Mouse (Mus musculus): ENCODE results near the gene Klf1. TPM values are rescaled to one million over a fixed set of nuclear protein-coding genes. Genes with fewer than 3 reads are reported as not detected.
"Not testable (repeated sequence)": the region's sequence is repeated elsewhere in the genome, so short reads cannot be mapped to it uniquely, and the experiment has no call there.

Gene Klf1
- total RNA-seq, 2 experiments from 2014 or later = not detected

DNA sequence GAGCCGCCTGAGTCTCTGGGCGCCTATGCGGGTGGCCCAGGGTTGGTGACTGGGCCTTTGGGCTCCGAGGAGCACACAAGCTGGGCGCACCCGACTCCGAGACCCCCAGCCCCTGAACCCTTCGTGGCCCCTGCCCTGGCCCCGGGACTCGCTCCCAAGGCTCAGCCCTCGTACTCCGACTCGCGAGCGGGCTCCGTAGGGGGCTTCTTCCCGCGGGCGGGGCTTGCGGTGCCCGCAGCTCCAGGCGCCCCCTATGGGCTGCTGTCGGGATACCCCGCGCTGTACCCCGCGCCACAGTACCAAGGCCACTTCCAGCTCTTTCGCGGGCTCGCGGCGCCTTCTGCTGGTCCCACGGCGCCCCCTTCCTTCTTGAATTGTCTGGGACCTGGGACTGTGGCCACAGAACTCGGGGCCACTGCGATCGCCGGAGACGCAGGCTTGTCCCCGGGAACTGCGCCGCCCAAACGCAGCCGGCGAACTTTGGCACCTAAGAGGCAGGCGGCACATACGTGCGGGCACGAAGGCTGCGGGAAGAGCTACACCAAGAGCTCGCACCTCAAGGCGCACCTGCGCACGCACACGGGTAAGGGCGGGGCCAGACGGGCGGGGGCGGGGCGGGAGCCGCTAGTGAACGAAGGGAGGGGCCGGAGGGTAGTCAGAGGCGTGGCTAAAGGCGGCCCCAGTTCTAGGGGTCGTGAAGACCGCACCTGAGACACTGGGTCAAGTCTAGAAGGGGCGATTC is 1.4 kb downstream of the Klf1 start:
- intact Hi-C loops (cut with DNase I) = loop anchor here (5.0 kb wide), 1 partner anchor 56 kb away; the partner anchor contains the start of gene Calr
- peak; percentile 81 to 94 for DNase-seq (ENCODE audit: extremely low spot score in 1 of 2, low spot score in 2 of 2)

DNA sequence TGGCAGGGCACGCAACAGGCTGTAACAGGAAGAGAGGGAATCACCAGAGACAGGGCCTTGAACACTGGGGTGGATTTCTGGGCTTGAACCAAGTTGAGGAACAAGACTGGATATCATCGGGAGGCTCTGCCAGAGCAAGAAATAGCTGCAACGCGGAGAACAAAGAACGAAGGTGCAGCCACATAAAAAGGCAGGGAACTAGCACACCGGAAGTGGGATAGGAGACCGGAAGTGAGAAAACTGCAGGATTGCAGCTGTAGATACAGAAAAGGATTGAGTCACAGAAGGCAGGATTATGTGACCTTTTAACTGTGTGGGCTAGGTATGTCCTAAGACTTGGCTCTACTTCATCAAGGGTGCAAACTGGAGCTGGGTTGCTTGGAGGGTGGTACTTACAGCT is 2.6 kb downstream of the Klf1 start:
- intact Hi-C loops (cut with DNase I) = loop anchor here (5.0 kb wide), 1 partner anchor 57 kb away; the partner anchor contains the start of gene Calr
- DNase-seq (ENCODE audit: extremely low spot score in 1 of 2, low spot score in 2 of 2) = no peak

DNA sequence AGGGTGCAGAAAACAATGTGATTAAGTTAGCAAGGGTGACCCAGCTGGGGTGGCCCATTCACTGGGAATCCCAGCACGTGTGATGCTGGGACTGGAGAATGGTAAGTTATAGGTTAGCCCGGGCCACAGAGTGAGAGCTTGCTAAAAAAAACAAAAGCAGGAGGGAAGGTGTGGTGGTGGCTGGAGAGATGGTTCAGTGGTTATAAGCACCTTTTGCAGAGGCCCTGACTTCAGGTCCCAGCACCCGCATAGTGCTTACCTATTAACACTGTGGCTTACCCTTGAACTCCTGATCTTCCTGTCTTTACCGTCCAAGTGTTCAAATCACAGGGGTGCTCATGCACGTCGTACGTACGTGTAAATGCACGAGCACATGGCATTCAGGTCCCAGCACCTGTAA is 5.3 kb downstream of the Klf1 start:
- no peak for DNase-seq (ENCODE audit: extremely low spot score in 1 of 2, low spot score in 2 of 2)
- intact Hi-C loops (cut with DNase I) = no loop called here

DNA sequence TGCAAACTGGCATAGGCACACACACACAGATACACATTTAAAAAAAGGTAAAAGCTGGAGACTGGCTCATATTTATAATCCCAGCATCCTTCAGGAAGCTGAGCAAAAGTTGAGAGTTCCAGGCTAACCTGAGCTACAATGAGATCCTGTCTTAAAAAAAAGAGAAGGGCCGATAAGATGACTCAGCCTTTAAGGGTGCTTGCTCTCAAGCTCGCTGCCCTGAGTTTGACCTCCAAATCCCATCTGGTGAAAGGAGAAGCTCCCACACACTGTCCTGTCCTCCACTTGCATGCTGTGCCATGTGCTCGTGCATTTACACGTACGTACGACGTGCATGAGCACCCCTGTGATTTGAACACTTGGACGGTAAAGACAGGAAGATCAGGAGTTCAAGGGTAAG is 5.8 kb downstream of the Klf1 start:
- no peak for DNase-seq (ENCODE audit: extremely low spot score in 1 of 2, low spot score in 2 of 2)
- intact Hi-C loops (cut with DNase I) = no loop called here

DNA sequence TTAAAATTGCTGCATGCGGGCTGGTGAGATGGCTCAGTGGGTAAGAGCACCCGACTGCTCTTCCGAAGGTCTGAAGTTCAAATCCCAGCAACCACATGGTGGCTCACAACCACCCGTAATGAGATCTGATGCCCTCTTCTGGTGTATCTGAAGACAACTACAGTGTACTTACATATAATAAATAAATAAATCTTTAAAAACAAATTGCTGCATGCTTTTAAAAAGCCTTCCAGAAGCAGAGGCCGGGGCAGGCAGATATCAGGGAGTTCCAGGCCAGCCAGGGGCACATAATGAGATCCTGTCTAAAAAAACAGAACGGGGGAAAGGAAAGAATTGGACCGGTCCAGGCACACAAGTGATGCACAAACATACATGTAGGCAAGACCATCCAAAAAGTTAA is 6.3 kb downstream of the Klf1 start:
- DNase-seq (ENCODE audit: extremely low spot score in 1 of 2, low spot score in 2 of 2); intact Hi-C loops (cut with DNase I): not testable (repeated sequence)

DNA sequence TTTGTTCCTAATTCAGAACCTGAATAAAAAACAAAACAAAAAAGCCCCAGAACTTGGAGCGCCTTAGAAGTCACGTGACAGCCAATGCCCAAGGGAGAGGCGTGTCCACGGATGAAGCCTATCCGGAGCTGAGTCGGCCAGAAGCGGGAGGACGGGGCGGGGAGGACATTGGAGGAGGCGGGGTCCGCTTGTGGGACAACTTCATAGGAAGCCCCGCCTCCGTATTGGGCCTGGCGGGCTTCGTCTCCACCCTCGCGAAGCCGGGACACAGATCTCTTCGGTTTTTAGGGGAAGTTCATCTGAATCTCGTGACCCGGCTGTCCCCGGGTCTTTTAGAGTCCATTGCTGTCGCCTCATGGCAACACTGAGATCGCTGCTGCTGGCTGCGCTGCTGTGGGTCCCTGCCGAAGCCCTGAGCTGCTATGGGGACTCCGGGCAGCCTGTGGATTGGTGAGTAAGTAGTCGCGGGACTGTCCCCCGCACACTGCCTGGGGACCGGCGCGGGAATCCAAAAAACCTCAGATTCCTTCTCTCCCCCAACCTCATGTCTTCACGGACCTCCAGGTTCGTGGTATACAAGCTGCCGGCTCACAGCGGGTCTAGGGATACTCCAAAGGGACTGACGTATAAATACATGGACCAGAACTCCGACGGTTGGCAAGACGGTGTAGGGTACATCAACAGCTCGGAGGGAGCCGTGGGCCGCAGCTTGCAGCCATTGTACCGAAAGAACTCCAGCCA is 6.9 kb downstream of the Klf1 start, which contains the start of gene Dnase2a:
Dnase2a (plus strand) TSS at position 140 of the 741 bp plus-strand sequence.
- intact Hi-C loops (cut with DNase I) = no loop called here
- peak; percentile 82 to 98 for DNase-seq (ENCODE audit: extremely low spot score in 1 of 2, low spot score in 2 of 2)

DNA sequence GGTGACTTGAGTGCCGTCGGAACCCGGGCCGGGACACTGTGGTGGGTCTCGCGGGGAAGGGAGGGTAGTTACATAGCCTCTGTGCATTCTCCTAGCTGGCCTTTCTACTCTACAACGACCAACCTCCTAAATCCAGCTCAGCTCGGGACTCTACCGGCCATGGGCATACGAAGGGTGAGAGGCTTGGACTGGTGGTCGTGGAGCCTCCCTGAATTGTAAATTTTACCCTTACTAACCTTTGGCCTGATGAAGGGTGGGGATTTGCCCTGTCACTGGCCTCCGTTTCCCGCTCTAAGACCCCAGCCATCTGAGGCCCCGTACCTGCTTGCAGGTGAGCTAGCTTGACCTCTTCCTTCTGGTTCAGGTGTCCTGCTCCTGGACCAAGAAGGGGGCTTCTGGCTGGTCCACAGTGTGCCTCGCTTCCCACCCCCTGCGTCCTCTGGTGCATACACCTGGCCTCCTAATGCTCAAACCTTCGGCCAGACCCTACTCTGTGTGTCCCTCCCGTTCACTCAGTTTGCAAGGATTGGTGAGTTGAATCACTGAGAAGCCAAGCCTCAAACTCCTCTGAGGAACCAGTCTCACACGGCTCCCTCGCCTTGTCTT is 7.5 kb downstream of the Klf1 start:
- no peak for DNase-seq (ENCODE audit: extremely low spot score in 1 of 2, low spot score in 2 of 2)
- intact Hi-C loops (cut with DNase I) = no loop called here

DNA sequence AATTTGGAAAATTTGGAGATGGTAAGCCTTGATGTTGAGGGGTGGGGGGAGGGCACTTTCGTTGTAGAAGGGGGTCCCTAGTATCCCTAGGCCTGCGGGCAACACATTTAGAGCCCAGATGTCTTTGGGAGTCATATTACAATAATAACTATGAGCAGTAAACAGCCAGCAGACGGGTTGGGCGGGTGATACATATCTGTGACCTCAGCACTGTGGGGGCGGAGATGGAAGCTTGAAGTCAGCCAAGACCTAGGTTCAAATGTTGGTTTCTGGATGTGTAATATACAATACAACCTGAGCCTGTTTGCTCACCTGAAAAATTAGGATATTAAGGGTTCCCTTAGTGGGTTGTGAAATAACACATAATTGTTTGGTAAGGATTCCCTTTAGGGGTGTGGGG is 8.2 kb downstream of the Klf1 start:
- intact Hi-C loops (cut with DNase I) = no loop called here
- no peak for DNase-seq (ENCODE audit: extremely low spot score in 1 of 2, low spot score in 2 of 2)

DNA sequence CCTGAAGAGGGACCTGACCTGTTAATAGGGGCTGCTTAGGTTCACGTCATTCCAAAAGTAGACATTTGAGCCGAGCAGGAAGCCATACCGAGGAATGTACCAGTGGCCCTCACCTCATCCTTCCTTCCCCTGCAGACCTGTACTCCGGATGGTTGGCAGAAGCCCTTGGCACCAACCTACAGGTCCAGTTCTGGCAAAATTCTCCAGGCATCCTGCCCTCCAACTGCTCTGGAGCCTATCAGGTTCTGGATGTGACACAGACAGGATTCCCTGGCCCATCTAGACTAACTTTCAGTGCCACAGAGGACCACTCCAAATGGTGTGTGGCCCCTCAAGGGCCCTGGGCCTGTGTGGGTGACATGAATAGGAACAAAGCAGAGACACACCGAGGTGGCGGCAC is 8.8 kb downstream of the Klf1 start:
- no peak for DNase-seq (ENCODE audit: extremely low spot score in 1 of 2, low spot score in 2 of 2)
- intact Hi-C loops (cut with DNase I) = no loop called here

DNA sequence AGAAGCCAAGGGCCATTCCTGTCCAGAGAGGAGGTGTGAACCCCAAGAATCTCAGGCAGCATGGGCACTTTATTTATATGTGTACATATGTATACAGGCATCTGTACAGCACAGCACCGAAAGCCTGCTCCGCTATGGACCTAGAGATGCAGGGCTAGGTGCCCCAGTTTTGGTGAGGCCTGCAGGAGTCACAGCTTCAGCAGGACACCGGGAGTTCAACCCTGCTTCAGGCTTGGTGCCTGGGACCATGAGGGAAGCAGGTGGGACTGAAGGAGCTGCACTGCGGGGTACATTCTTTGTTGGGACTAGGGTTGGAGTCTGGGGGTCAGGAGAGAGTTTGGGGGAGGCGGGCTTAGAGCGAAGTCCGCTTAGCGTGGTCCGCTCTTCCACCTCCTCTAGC is 10.1 kb downstream of the Klf1 start:
- DNase-seq (ENCODE audit: extremely low spot score in 1 of 2, low spot score in 2 of 2) = no peak
- intact Hi-C loops (cut with DNase I) = no loop called here

DNA sequence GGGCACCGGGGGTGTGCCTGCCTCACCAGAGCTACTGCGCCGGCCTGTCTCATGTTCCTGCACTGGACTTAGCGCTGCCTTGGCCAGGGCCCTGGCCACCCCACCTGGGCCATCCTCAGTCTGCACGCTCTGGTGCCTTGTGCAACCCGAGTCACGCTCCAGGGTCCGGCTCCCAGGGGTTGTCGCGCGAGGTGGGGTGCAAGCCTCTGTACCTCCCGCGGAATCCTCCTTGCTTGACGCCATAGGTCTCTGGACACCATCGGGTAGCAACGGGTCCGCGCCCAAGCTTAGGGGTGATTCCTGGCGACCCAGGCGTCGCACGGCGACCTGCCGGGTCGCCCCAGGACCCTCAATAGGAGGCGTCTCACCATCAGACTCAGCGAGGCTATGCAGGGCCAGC is 10.7 kb downstream of the Klf1 start:
- DNase-seq (ENCODE audit: extremely low spot score in 1 of 2, low spot score in 2 of 2) = no peak
- intact Hi-C loops (cut with DNase I) = no loop called here

DNA sequence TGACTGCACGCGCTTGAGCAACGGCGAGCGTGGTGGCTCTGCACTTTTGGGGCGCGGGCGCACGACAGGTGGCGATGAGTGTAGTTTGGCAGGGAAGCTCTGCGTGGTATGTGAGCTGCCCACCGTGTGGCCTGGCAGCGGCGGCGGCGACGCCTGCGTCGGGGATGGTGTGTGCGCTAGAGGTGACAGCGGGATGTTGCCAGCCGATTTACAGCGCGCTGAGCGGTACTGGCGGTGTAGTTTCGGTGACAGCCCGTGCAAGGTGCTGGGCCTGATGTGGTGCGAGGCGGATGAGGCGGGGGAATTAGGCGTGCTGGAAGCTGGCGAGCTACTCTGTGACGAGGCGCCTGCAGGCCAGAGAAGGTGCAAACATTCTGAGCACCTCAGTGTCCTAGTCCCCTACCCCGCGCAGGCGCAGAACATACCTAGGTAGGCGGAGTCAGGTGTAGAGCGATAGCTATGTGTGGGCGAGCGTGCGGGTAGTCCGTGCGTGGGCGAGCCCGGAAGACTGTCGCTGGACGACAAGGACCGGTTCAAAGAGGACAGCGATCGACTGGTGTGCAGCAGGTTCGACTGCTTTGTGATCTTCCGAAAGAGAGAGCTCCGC is 11.3 kb downstream of the Klf1 start:
- DNase-seq (ENCODE audit: extremely low spot score in 1 of 2, low spot score in 2 of 2) = peak in 1 of 2 experiments; percentile 73
- intact Hi-C loops (cut with DNase I) = no loop called here

DNA sequence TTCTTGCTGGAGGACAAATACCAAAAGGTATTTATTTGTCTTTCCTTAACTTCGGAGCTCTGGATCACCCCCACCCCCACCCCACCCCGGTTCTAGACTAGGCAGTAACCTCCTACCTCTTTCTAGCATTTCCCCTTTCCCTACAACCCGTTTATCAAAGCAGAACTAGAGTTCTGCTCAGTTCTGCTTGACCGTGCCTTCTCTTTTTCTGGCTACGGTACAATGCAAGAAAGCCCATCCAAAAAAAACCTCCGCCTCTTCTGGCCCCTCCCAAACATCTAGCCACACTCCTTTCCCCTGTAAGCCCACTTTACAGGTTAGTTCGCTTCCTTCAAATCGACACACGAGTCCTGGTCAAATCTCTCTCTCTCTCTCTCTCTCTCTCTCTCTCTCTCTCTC is 11.8 kb downstream of the Klf1 start:
- DNase-seq (ENCODE audit: extremely low spot score in 1 of 2, low spot score in 2 of 2) = no peak
- intact Hi-C loops (cut with DNase I) = no loop called here

DNA sequence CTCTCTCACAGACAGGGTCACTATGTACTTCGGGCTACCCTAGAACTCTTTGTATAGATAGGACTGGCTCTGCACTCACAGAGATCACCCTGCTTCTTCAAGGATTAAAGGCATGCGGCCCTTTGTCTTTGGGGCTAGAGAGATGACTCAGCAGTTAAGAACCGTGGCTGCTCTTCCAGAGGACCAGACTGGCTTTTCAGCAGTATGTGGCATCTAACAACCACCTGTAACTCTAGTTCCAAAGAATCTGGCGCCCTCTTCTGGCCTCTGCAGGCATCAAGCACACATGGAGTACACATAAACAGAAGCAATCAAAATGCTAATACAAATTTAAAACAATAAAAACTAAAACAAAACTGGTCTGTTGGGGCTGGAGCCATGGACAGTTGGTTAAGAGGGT is 12.2 kb downstream of the Klf1 start:
- intact Hi-C loops (cut with DNase I) = no loop called here
- peak in 1 of 2 experiments; percentile 51 for DNase-seq (ENCODE audit: extremely low spot score in 1 of 2, low spot score in 2 of 2)

DNA sequence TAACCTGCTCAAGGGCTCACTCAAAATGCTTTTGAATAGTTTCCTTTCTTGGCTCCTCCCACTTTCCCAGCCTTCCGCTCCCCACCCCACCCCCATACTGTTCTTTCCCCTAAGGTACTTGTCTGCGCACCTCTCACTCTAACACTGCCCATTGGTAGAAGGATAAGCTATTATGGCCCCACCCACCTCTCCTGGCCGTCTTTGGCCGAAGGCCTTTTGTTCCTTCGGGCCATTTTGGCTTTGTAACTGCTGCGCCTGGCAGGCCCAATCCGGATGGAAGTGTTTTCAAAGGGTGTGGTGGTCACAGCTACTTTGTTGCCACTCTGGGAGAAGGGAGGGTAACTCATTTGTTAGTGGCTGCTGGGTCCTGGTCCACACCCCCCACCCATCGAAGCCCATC is 13.5 kb downstream of the Klf1 start:
- intact Hi-C loops (cut with DNase I) = no loop called here
- DNase-seq (ENCODE audit: extremely low spot score in 1 of 2, low spot score in 2 of 2) = no peak

DNA sequence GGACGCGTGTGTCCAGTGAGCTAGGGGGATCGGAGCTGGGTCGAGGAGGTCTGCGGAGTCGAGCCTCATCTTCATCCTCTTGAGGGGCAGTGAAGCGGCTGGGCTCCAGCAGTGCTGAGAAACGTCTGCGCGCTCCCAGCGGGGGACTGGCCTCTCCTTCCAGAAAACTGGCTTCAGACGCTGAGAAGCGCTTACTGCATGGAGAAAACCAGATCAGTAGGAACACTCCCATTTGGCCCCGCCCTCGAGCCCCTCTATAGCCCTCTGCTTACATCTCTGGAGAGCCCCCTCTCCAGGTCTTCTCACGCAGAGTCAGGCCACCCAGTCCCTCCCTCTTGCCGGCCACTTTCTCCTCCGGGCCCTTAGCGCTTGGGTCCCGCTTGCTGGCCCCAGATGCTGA is 16.1 kb downstream of the Klf1 start:
- DNase-seq (ENCODE audit: extremely low spot score in 1 of 2, low spot score in 2 of 2) = no peak
- intact Hi-C loops (cut with DNase I) = no loop called here

DNA sequence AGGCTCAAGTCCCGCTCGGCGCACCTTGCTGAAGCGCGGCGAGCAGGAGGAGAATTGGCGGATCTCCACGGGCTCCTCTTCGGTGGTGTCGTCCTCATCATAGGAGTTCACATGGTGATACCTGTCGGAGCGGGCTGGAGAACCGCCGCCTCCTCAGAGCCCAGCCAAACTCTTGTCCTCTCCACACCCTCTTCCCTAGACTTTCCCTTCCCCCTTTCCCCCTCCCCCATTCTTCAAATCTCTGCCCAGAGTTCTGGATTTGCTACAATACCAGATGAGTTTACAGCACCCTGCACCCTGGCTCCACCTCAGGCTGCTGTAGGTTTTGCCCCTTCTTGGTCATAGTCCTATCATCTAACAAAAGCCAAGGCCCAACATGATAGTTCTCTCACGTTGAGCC is 16.9 kb downstream of the Klf1 start:
- intact Hi-C loops (cut with DNase I) = no loop called here

DNA sequence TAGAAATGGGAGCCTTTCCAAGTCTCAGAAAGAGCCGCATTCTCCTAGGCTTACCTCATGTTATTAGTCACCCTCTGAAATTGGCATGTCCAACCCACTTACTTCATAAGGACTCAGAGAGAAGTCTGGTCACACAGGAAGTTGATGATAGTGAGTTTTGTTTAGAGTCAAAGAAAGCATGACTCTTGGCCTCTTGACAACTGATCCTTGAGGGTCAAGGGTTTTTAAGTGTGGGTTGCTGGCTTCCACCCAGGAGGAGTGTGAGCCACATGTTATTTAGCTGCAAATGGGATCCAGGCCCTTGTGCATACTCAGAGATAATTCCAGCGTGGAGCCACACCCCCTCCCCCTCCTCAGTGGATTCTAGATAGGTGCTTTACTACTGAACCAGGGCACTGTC is 19.9 kb downstream of the Klf1 start:
- intact Hi-C loops (cut with DNase I) = no loop called here
- DNase-seq (ENCODE audit: extremely low spot score in 1 of 2, low spot score in 2 of 2) = no peak

More for the DNA sequence above, 16.9 kb downstream of the Klf1 start:
- DNase-seq (ENCODE audit: extremely low spot score in 1 of 2, low spot score in 2 of 2) = no peak

DNA sequence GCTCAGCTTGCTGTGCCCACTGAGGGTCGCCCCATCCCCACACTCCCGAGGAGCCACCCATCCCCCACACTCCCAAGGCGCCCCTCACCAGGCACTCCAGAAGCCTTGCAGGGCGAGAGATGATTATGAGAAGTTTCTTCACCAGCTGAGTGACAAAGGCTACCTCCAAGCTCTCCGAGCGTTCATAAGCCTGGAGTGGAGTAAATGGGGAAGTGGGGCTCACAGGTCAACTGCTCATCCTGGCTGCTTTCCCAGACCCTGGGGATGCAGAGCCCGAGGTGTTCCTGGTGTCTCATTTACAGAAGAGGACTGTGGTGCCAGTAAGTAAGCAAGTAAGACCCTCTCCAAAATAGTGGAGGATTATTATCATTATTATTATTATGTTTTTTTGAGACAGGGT is 23.8 kb downstream of the Klf1 start:
- no peak for DNase-seq (ENCODE audit: extremely low spot score in 1 of 2, low spot score in 2 of 2)
- intact Hi-C loops (cut with DNase I) = no loop called here

DNA sequence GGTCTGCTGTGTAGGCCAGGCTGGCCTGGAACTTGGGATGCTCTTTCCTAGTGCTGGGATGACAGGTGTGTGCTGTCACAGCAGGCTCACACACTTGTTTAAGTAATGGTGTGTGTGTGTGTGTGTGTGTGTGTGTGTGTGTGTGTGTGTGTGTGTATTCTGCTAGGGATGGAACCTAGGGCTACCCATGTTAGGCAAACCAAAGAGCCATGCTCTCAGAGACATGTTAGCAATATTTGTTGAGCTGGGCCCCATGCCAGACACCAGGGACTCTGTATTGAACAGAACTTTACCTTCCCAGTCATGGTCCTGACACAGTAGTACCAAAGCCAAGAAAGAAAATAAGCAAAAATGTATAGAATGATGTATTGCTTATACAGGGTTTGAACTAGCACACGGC is 25.8 kb downstream of the Klf1 start:
- DNase-seq (ENCODE audit: extremely low spot score in 1 of 2, low spot score in 2 of 2) = no peak
- intact Hi-C loops (cut with DNase I) = no loop called here

All from left cerebral cortex, postnatal 10 days (tissue).